Mouse (Mus musculus): Measurements from ENCODE around the gene Cd59b.
A peak's percentile ranks its signal among the peaks of the same experiment; 100 is the strongest.
"Not testable (repeated sequence)": the region's sequence is repeated elsewhere in the genome, so short reads cannot be mapped to it uniquely, and the experiment has no call there.

Gene Cd59b

GRCm38 (mm10) chr2:104068450-104068849, 1.2 kb upstream of the Cd59b start, which contains the start of gene Gm10799:
Gene Gm10799, minus strand, starts transcription at chr2:104068550.
- not testable (repeated sequence) for DNase-seq

GRCm38 (mm10) chr2:104078285-104078684, 8.6 kb downstream of the Cd59b start:
- DNase-seq = not testable (repeated sequence)

GRCm38 (mm10) chr2:104081436-104082050, 11.9 kb downstream of the Cd59b start:
- not testable (repeated sequence) for DNase-seq

- no peak for DNase-seq
Observed at GRCm38 (mm10) chr2:104082474-104082873, 12.8 kb downstream of the Cd59b start.

- DNase-seq = not testable (repeated sequence)
Observed at GRCm38 (mm10) chr2:104084027-104084426, 14.4 kb downstream of the Cd59b start.

GRCm38 (mm10) chr2:104087562-104087961, 17.9 kb downstream of the Cd59b start:
- DNase-seq = not testable (repeated sequence)

- DNase-seq = no peak
Observed at GRCm38 (mm10) chr2:104093305-104093704, 23.7 kb downstream of the Cd59b start.

GRCm38 (mm10) chr2:104095741-104096213, 26.1 kb downstream of the Cd59b start, which contains the start of gene Cd59a:
Gene Cd59a, plus strand, starts transcription at chr2:104095801.
- DNase-seq = peak; percentile 80

- no peak for DNase-seq
Observed at GRCm38 (mm10) chr2:104096256-104096655, 26.6 kb downstream of the Cd59b start.

GRCm38 (mm10) chr2:104096796-104097195, 27.1 kb downstream of the Cd59b start:
- not testable (repeated sequence) for DNase-seq

GRCm38 (mm10) chr2:104097396-104097795, 27.7 kb downstream of the Cd59b start:
- not testable (repeated sequence) for DNase-seq

GRCm38 (mm10) chr2:104098529-104099230, 29.0 kb downstream of the Cd59b start:
- DNase-seq = no peak

- no peak for DNase-seq
Observed at GRCm38 (mm10) chr2:104099231-104099585, 29.6 kb downstream of the Cd59b start.

GRCm38 (mm10) chr2:104099946-104100345, 30.3 kb downstream of the Cd59b start:
- no peak for DNase-seq

- no peak for DNase-seq
Observed at GRCm38 (mm10) chr2:104104800-104105199, 35.2 kb downstream of the Cd59b start.

GRCm38 (mm10) chr2:104109021-104109420, 39.4 kb downstream of the Cd59b start:
- DNase-seq = not testable (repeated sequence)

- no peak for DNase-seq
Observed at GRCm38 (mm10) chr2:104109528-104109927, 39.9 kb downstream of the Cd59b start.

GRCm38 (mm10) chr2:104110031-104110430, 40.4 kb downstream of the Cd59b start:
- DNase-seq = no peak

GRCm38 (mm10) chr2:104111170-104111797, 41.6 kb downstream of the Cd59b start:
- DNase-seq = not testable (repeated sequence)

GRCm38 (mm10) chr2:104113563-104113962, 43.9 kb downstream of the Cd59b start:
- DNase-seq = not testable (repeated sequence)

- no peak for DNase-seq
Observed at GRCm38 (mm10) chr2:104114898-104115297, 45.2 kb downstream of the Cd59b start.

- not testable (repeated sequence) for DNase-seq
Observed at GRCm38 (mm10) chr2:104117173-104117572, 47.5 kb downstream of the Cd59b start.

GRCm38 (mm10) chr2:104119097-104119496, 49.4 kb downstream of the Cd59b start:
- no peak for DNase-seq

- DNase-seq = no peak
Observed at GRCm38 (mm10) chr2:104120312-104120711, 50.7 kb downstream of the Cd59b start.

All from cerebellum, adult 9-10 months (tissue).